Mouse (Mus musculus): ENCODE data around the gene 4921511C20Rik. TPM values are rescaled to one million over a fixed set of nuclear protein-coding genes. Genes with fewer than 3 reads are reported as not detected.

Gene 4921511C20Rik
- total RNA-seq (2014; rRNA removed) (not detected in 2 replicates), polyA plus RNA-seq (2012; rRNA removed) (not detected in 2 replicates)

- DNase-seq (ENCODE audit: extremely low read depth, low read depth, low spot score) = no peak
- Histone ChIP-seq H3K79me2 (ENCODE audit: control insufficient read depth, insufficient read depth, low read length) (no peaks in the 10 kb centered on the region), H3K4me3 (ENCODE audit: insufficient read depth, low read depth, low read length) (no peak within 1 kb of the TSS), H3K4me1 (ENCODE audit: control insufficient read depth, insufficient read depth, low read length) (no peaks in the 10 kb centered on the region), H3K9ac (ENCODE audit: low read depth, low read length) (no peak within 1 kb of the TSS), H3K36me3 (ENCODE audit: control insufficient read depth, insufficient read depth, low read length) (no peaks in the 10 kb centered on the region), H3K27me3 (ENCODE audit: control insufficient read depth, insufficient read depth, low read length) (no peaks in the 10 kb centered on the region), H3K27ac (replicated peaks; ENCODE audit: insufficient read depth, low read depth, low read length) (no peak within 1 kb of the TSS)
- 77% methylated on average over 2 of the region's 2 CpGs for WGBS
- no peak for TF ChIP-seq POLR2A (IDR thresholded peaks at IDR 0.05; ENCODE audit: extremely low read depth, insufficient read depth, low read length)
- no peak for TF ChIP-seq CTCF (IDR thresholded peaks at IDR 0.05; ENCODE audit: low read depth, low read length)
Measured at GRCm38 (mm10) chrX:127393993-127394392, at the start of gene 4921511C20Rik. Gene 4921511C20Rik (plus strand): TSS chrX:127394293.
